Mouse (Mus musculus): Measurements from ENCODE around the gene Crim1. TPM values are rescaled to one million over a fixed set of nuclear protein-coding genes. Genes with fewer than 3 reads are reported as not detected.

The Crim1 gene
- polyA plus RNA-seq, 1 experiment from 2014 or later: 3.9 TPM

- WGBS: 80% methylated on average over 11 of the region's 11 CpGs
- Histone ChIP-seq H3K36me3 (ENCODE audit: control insufficient read depth, insufficient read depth, low read length) (no peaks in the 10 kb centered on the region; the same call in 1 of the 2 replicates), H3K9ac (ENCODE audit: low read depth, low read length) (no peak overlapping the region), H3K9me3 (ENCODE audit: control insufficient read depth, low read length) (no peaks in the 10 kb centered on the region), H3K4me1 (ENCODE audit: control insufficient read depth, insufficient read depth, low read length) (0 out of 2 replicates have a peak, but pooled peaks cover 8% of the 10 kb centered on the region), H3K27ac (ENCODE audit: low read length) (no peak overlapping the region), H3K4me3 (ENCODE audit: low read length) (no peak overlapping the region), H3K27me3 (replicated peaks; ENCODE audit: control insufficient read depth, insufficient read depth, low read length) (no peaks in the 10 kb centered on the region), H3K4me2 (ENCODE audit: low read depth, low read length) (no peak overlapping the region)
- no peak for ATAC-seq
These were observed 83.4 kb downstream of the Crim1 start for GRCm38 (mm10) chr17:78283271-78283992.

- Histone ChIP-seq H3K9me3 (ENCODE audit: control insufficient read depth, low read length) (no peaks in the 10 kb centered on the region), H3K4me1 (ENCODE audit: control insufficient read depth, insufficient read depth, low read length) (peaks cover 6% of the 10 kb centered on the region; the same call in 1 of the 2 replicates), H3K4me3 (ENCODE audit: low read length) (no peak overlapping the region), H3K36me3 (ENCODE audit: control insufficient read depth, insufficient read depth, low read length) (no peaks in the 10 kb centered on the region; the same call in 1 of the 2 replicates), H3K27ac (ENCODE audit: low read length) (no peak overlapping the region), H3K9ac (ENCODE audit: low read depth, low read length) (no peak overlapping the region), H3K27me3 (replicated peaks; ENCODE audit: control insufficient read depth, insufficient read depth, low read length) (no peaks in the 10 kb centered on the region), H3K4me2 (ENCODE audit: low read depth, low read length) (no peak overlapping the region)
- 79% methylated on average over 13 of the region's 13 CpGs for WGBS
- no peak for ATAC-seq
These were observed 86.0 kb downstream of the Crim1 start for GRCm38 (mm10) chr17:78286021-78286420.

DNA sequence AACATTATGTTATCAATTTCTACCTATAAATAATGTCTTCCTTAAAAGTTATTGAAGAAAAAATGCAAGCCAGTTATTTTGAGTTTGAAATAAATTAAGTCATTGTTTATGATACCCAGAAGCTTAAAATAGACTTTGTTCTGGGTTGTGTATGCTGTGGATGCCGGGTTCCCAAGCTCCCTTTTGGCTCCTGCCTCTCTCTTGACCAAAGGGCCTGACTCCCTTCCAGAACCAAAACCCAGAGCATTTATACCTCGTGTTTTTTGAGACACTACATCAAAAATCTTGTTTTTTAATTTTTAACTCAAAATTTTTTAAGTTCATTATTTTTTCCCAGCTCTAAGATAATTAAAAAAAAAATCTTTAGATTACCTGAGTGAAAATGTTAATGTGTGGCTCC, 87.3 kb downstream of the Crim1 start:
- H3K4me2 ChIP-seq (ENCODE audit: low read depth, low read length): no peak overlapping the region
- 59% methylated on average over 2 of the region's 2 CpGs for WGBS
- H3K36me3 ChIP-seq (ENCODE audit: control insufficient read depth, insufficient read depth, low read length): no peaks in the 10 kb centered on the region; the same call in 1 of the 2 replicates
- H3K9ac ChIP-seq (ENCODE audit: low read depth, low read length): no peak overlapping the region
- peaks cover 6% of the 10 kb centered on the region; the same call in 1 of the 2 replicates for H3K4me1 ChIP-seq (ENCODE audit: control insufficient read depth, insufficient read depth, low read length)
- H3K9me3 ChIP-seq (ENCODE audit: control insufficient read depth, low read length): no peaks in the 10 kb centered on the region
- ATAC-seq: no peak
- H3K27me3 ChIP-seq (replicated peaks; ENCODE audit: control insufficient read depth, insufficient read depth, low read length): no peaks in the 10 kb centered on the region
- no peak overlapping the region for H3K4me3 ChIP-seq (ENCODE audit: low read length)
- H3K27ac ChIP-seq (ENCODE audit: low read length): no peak overlapping the region

DNA sequence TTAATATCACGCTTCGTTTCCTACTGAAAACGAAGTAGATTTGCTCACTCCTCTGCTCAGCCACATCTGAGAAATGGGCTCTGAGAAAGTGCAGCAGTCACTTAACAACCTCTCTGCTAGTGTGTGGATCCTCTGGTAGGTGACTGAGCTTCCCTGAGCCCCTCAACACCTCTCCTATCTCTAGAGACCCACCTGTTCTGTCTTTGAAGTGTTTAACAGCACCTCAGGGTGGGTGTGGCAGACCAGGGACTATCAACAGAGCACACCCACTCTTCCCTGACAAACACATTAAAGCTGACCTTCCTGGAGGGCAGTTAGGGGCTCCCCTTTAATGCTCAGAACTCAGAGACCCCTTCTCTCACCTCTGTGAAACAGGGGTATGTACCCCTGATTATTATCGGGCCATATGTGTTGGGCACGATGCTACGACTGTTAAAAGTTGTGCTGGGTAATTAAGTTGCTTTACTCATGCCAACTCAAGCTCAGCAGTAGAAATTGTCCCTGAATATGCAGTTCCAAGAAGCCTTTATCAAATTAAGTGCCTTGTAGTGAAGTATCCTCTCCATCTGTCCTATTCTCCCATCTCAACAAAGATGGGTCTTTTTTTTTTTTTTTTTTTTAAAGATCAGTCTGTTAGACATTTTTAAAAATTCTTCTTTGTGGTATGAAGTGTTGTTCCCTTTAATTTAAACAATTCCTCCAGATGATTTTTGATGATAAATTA, 90.3 kb downstream of the Crim1 start:
- Histone ChIP-seq H3K27me3 (replicated peaks; ENCODE audit: control insufficient read depth, insufficient read depth, low read length) (no peaks in the 10 kb centered on the region), H3K9ac (ENCODE audit: low read depth, low read length) (no peak overlapping the region), H3K36me3 (ENCODE audit: control insufficient read depth, insufficient read depth, low read length) (no peaks in the 10 kb centered on the region), H3K4me3 (ENCODE audit: low read length) (no peak overlapping the region), H3K27ac (ENCODE audit: low read length) (no peak overlapping the region), H3K9me3 (ENCODE audit: control insufficient read depth, low read length) (no peaks in the 10 kb centered on the region), H3K4me1 (ENCODE audit: control insufficient read depth, insufficient read depth, low read length) (peaks cover 4% of the 10 kb centered on the region; the same call in 1 of the 2 replicates), H3K4me2 (ENCODE audit: low read depth, low read length) (no peak overlapping the region)
- WGBS: 83% methylated on average over 6 of the region's 6 CpGs
- peak; percentile 56; the same call in 1 of the 2 replicates for ATAC-seq

DNA sequence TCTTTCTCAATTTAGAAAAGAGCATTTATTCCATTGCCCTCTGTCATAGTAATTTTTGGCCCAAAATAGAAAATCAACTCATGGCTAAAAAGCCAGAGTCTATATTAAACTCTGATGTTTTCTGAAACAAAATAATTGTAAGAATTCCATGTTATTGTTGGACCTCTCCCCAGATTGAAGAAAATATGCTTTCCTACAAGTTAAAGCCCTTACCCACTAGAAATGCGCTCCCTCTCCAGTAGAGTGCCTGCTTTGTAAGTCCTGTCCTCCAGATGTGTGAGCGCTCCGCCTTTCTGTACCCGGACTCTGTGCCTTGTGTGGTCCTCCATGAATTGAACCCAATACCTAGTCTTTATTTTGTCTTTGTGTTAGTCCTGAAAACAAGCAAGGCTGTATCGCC, 91.0 kb downstream of the Crim1 start:
- H3K27me3 ChIP-seq (replicated peaks; ENCODE audit: control insufficient read depth, insufficient read depth, low read length): no peaks in the 10 kb centered on the region
- WGBS: 94% methylated on average over 5 of the region's 5 CpGs

DNA sequence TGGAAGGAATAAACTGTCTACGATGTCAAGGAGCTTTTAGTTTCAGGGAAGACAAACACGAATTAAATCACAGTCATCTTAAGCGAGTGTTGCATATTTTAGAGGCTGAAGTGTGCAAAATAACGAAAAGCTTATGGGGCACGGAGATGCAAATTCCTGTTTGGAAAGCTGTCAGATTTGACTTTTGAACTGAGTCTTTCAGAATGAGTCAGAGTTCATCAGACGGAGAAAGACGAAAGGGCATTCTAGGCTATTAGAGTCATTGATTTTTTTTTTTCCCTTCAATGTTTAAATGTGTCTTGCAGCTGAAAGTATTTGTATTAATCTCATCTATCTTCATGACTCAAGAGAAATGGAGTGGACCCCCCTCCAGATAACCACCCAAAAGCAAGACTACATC, 92.3 kb downstream of the Crim1 start:
- no peaks in the 10 kb centered on the region for H3K36me3 ChIP-seq (ENCODE audit: control insufficient read depth, insufficient read depth, low read length)
- H3K4me3 ChIP-seq (ENCODE audit: low read length): no peak overlapping the region
- H3K27me3 ChIP-seq (replicated peaks; ENCODE audit: control insufficient read depth, insufficient read depth, low read length): no peaks in the 10 kb centered on the region
- WGBS: 68% methylated on average over 7 of the region's 7 CpGs
- H3K4me2 ChIP-seq (ENCODE audit: low read depth, low read length): no peak overlapping the region
- no peak overlapping the region for H3K27ac ChIP-seq (ENCODE audit: low read length)
- H3K9me3 ChIP-seq (ENCODE audit: control insufficient read depth, low read length): no peaks in the 10 kb centered on the region
- H3K4me1 ChIP-seq (ENCODE audit: control insufficient read depth, insufficient read depth, low read length): peaks cover 4% of the 10 kb centered on the region; the same call in 1 of the 2 replicates
- ATAC-seq: no peak
- no peak overlapping the region for H3K9ac ChIP-seq (ENCODE audit: low read depth, low read length)

More for the DNA sequence above, 91.0 kb downstream of the Crim1 start:
- peaks cover 4% of the 10 kb centered on the region; the same call in 1 of the 2 replicates for H3K4me1 ChIP-seq (ENCODE audit: control insufficient read depth, insufficient read depth, low read length)
- no peak overlapping the region for H3K9ac ChIP-seq (ENCODE audit: low read depth, low read length)
- H3K36me3 ChIP-seq (ENCODE audit: control insufficient read depth, insufficient read depth, low read length): no peaks in the 10 kb centered on the region
- no peaks in the 10 kb centered on the region for H3K9me3 ChIP-seq (ENCODE audit: control insufficient read depth, low read length)
- no peak overlapping the region for H3K4me2 ChIP-seq (ENCODE audit: low read depth, low read length)
- no peak overlapping the region for H3K27ac ChIP-seq (ENCODE audit: low read length)
- no peak overlapping the region for H3K4me3 ChIP-seq (ENCODE audit: low read length)
- ATAC-seq: no peak

DNA sequence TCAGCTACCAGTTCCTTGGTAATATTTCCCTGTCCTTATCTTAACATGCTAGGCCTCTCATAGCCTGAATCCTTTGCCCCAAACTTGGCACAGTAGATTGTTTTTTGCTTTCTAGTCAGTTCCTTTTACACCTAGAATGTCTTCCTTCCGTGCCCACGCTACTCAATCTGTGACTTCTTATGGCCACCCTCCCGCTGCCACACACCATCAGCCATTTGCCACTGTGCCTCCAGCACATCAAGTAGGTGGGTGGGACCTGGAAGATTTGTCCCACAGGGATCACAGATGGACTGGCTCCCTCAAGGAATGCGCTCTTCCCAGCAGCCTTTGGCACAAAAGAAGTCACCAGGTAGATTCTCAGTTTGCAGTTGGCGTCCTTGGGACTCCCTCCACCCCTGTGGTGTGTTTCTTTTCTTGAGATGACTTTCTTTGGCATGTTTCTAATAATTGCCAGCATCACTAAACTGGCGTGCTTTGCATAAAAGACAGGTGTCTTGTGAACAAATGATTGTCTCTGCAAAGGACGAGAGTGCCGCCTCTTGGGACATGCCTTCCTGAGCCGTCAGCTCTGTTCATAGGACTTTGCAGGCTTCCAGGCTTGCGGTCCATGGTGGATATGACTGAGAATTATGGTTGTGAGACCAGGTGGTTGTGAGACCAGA, 92.9 kb downstream of the Crim1 start:
- no peak overlapping the region for H3K9ac ChIP-seq (ENCODE audit: low read depth, low read length)

DNA sequence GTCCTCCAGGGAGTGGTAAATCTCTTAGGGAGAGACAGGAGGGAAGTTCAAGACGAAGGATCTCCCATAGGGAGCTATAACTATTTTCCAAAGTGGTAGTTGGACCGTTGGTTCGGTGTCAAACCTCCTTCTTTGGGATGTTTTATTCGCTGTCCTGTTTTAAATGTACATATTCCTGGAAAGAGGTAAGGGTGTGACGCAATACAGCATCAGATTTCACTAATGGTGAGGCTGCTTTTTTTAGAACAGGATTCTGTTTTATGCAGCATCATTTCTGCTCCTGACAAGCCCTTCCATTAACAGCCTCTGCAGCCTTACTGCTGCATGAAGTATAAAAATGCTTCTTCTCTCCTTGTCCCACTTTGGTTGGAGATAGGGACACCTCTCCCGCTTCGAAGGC, 95.9 kb downstream of the Crim1 start:
- 74% methylated on average over 7 of the region's 7 CpGs for WGBS
- Histone ChIP-seq H3K9ac (ENCODE audit: low read depth, low read length) (no peak overlapping the region), H3K36me3 (ENCODE audit: control insufficient read depth, insufficient read depth, low read length) (no peaks in the 10 kb centered on the region), H3K27me3 (replicated peaks; ENCODE audit: control insufficient read depth, insufficient read depth, low read length) (no peaks in the 10 kb centered on the region), H3K4me3 (ENCODE audit: low read length) (no peak overlapping the region), H3K4me1 (ENCODE audit: control insufficient read depth, insufficient read depth, low read length) (peaks cover 6% of the 10 kb centered on the region; the same call in 1 of the 2 replicates), H3K9me3 (ENCODE audit: control insufficient read depth, low read length) (no peaks in the 10 kb centered on the region), H3K4me2 (ENCODE audit: low read depth, low read length) (no peak overlapping the region), H3K27ac (ENCODE audit: low read length) (no peak overlapping the region)
- no peak for ATAC-seq

More for the DNA sequence above, 92.9 kb downstream of the Crim1 start:
- Histone ChIP-seq H3K4me3 (ENCODE audit: low read length) (no peak overlapping the region), H3K4me1 (ENCODE audit: control insufficient read depth, insufficient read depth, low read length) (peaks cover 4% of the 10 kb centered on the region; the same call in 1 of the 2 replicates), H3K36me3 (ENCODE audit: control insufficient read depth, insufficient read depth, low read length) (no peaks in the 10 kb centered on the region), H3K4me2 (ENCODE audit: low read depth, low read length) (no peak overlapping the region), H3K9me3 (ENCODE audit: control insufficient read depth, low read length) (no peaks in the 10 kb centered on the region), H3K27ac (ENCODE audit: low read length) (no peak overlapping the region), H3K27me3 (replicated peaks; ENCODE audit: control insufficient read depth, insufficient read depth, low read length) (no peaks in the 10 kb centered on the region)
- WGBS: 94% methylated on average over 10 of the region's 10 CpGs
- no peak for ATAC-seq

DNA sequence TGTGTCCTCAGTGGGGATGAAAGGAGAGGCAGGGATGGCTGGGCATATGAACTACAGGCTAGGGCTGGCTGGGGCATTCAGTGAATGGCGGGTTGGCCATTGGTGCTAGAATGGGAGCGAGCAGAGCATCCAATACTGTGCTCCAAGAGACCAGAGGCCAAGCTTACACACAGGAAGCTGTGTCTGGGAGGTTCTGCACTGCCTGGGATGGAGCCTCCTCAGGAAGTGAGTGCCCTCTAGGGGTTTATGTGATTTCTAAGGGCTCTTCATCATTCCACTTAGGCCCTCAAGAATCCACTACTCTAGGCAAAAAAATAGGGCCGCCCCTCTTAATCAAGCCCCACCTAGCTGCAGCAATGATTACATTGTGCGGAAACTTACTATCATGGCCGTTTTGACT, 98.1 kb downstream of the Crim1 start:
- peaks cover 6% of the 10 kb centered on the region; the same call in 1 of the 2 replicates for H3K4me1 ChIP-seq (ENCODE audit: control insufficient read depth, insufficient read depth, low read length)
- H3K9ac ChIP-seq (ENCODE audit: low read depth, low read length): no peak overlapping the region
- H3K4me2 ChIP-seq (ENCODE audit: low read depth, low read length): no peak overlapping the region
- ATAC-seq: peak; percentile 71
- no peak overlapping the region for H3K4me3 ChIP-seq (ENCODE audit: low read length)
- H3K27ac ChIP-seq (ENCODE audit: low read length): no peak overlapping the region
- H3K9me3 ChIP-seq (ENCODE audit: control insufficient read depth, low read length): no peaks in the 10 kb centered on the region
- H3K27me3 ChIP-seq (replicated peaks; ENCODE audit: control insufficient read depth, insufficient read depth, low read length): no peaks in the 10 kb centered on the region
- WGBS: 72% methylated on average over 5 of the region's 5 CpGs
- H3K36me3 ChIP-seq (ENCODE audit: control insufficient read depth, insufficient read depth, low read length): no peaks in the 10 kb centered on the region
